Mouse (Mus musculus): Measurements from ENCODE around the gene Fktn.
"Not testable (repeated sequence)": the region's sequence is repeated elsewhere in the genome, so short reads cannot be mapped to it uniquely, and the experiment has no call there.

Gene Fktn

GRCm38 (mm10) chr4:53772004-53772403 is 58.2 kb downstream of the Fktn start:
- DNase-seq, result no peak

GRCm38 (mm10) chr4:53773911-53774310 is 60.1 kb downstream of the Fktn start:
- no peak for DNase-seq

GRCm38 (mm10) chr4:53781396-53781795 is 67.6 kb downstream of the Fktn start:
- no peak for DNase-seq

- no peak for DNase-seq
Measured at GRCm38 (mm10) chr4:53782216-53783070, 68.6 kb downstream of the Fktn start.

- DNase-seq, result no peak
Measured at GRCm38 (mm10) chr4:53785746-53786398, 72.1 kb downstream of the Fktn start.

- DNase-seq, result no peak
Measured at GRCm38 (mm10) chr4:53786851-53787250, 73.1 kb downstream of the Fktn start.

GRCm38 (mm10) chr4:53789346-53789745 is 75.5 kb downstream of the Fktn start:
- DNase-seq, result no peak

GRCm38 (mm10) chr4:53794257-53794966 is 80.6 kb downstream of the Fktn start:
- DNase-seq, result no peak

GRCm38 (mm10) chr4:53795086-53795485 is 81.3 kb downstream of the Fktn start:
- no peak for DNase-seq

- DNase-seq, result no peak
Measured at GRCm38 (mm10) chr4:53795706-53796105, 81.9 kb downstream of the Fktn start.

GRCm38 (mm10) chr4:53796865-53797772 is 83.3 kb downstream of the Fktn start:
- no peak for DNase-seq

GRCm38 (mm10) chr4:53798896-53799676 is 85.3 kb downstream of the Fktn start:
- DNase-seq, result no peak

- DNase-seq, result no peak
Measured at GRCm38 (mm10) chr4:53799753-53800152, 86.0 kb downstream of the Fktn start.

- not testable (repeated sequence) for DNase-seq
Measured at GRCm38 (mm10) chr4:53803674-53804073, 89.9 kb downstream of the Fktn start.

GRCm38 (mm10) chr4:53806428-53806827 is 92.6 kb downstream of the Fktn start:
- DNase-seq, result not testable (repeated sequence)

GRCm38 (mm10) chr4:53818320-53818719 is 104.5 kb downstream of the Fktn start:
- DNase-seq, result no peak

- DNase-seq, result no peak
Measured at GRCm38 (mm10) chr4:53823697-53824096, 109.9 kb downstream of the Fktn start.

- no peak for DNase-seq
Measured at GRCm38 (mm10) chr4:53824831-53825230, 111.0 kb downstream of the Fktn start.

GRCm38 (mm10) chr4:53825821-53826605 is 112.2 kb downstream of the Fktn start, which contains the start of gene Tmem38b:
Gene Tmem38b (plus strand): TSS chr4:53826045.
- DNase-seq, result peak; percentile 73

- no peak for DNase-seq
Measured at GRCm38 (mm10) chr4:53826641-53827248, 112.9 kb downstream of the Fktn start.

Measured in kidney, adult 9 months (tissue).